Mouse (Mus musculus) liver, embryonic 15.5 days (tissue): ENCODE data around the gene Gm20388. TPM values are rescaled to one million over a fixed set of nuclear protein-coding genes. Genes with fewer than 3 reads are reported as not detected.

Source experiments
- ATAC-seq: fragments of 200-750 bp; cut with Nextera tagmentation; 2 replicates; pipeline ENCODE4 v1.8.0; 2017; ENCODE audit warnings: moderate number of reproducible peaks, mild to moderate bottlenecking, moderate library complexity; ENCODE audit not compliant: insufficient read depth
- H3K27ac ChIP-seq: fragments of 300-500 bp; sonication (generic); replicated peaks from 2 replicates; pipeline ENCODE4 v1.5.1; 2015; ENCODE audit warnings: mild to moderate bottlenecking, inconsistent platforms
- H3K27me3 ChIP-seq: fragments of 300-500 bp; sonication (generic); 2 replicates; pipeline ENCODE4 v1.6.1; 2015; ENCODE audit warnings: mild to moderate bottlenecking, inconsistent platforms
- H3K36me3 ChIP-seq: fragments of 300-500 bp; sonication (generic); replicated peaks from 2 replicates; pipeline ENCODE4 v1.6.1; 2015; ENCODE audit warnings: moderate library complexity, mild to moderate bottlenecking, inconsistent platforms
- H3K4me1 ChIP-seq: fragments of 300-500 bp; sonication (generic); replicated peaks from 2 replicates; pipeline ENCODE4 v1.6.1; 2015; ENCODE audit warnings: inconsistent platforms
- H3K4me2 ChIP-seq: fragments of 300-500 bp; sonication (generic); 2 replicates; pipeline ENCODE4 v1.6.1; 2015; ENCODE audit warnings: moderate library complexity, mild to moderate bottlenecking, inconsistent platforms
- H3K4me3 ChIP-seq: fragments of 300-500 bp; sonication (generic); replicated peaks from 2 replicates; pipeline ENCODE4 v1.5.1; 2015; ENCODE audit warnings: mild to moderate bottlenecking, inconsistent platforms
- H3K9ac ChIP-seq: fragments of 300-500 bp; sonication (generic); 2 replicates; pipeline ENCODE4 v1.6.1; 2015; ENCODE audit warnings: moderate library complexity, mild to moderate bottlenecking, inconsistent platforms
- H3K9me3 ChIP-seq: fragments of 300-500 bp; sonication (generic); replicated peaks from 2 replicates; pipeline ENCODE4 v1.6.1; 2016; ENCODE audit warnings: inconsistent platforms
- WGBS: fragments of 180-500 bp; shearing (Covaris S2); methylation state at CpG from one replicate; pipeline ENCODE4 v1.1.7; 2015; ENCODE audit warnings: mixed read lengths; ENCODE audit not compliant: insufficient replicate concordance; 5-methylcytosine and 5-hydroxymethylcytosine counted together
- polyA plus RNA-seq: library from polyadenylated mRNA; unstranded; fragments of >200 nt; fragmentation: Nextera tagmentation; extraction: Ambion mirVana; gene quantifications from 2 replicates; pipeline ENCODE4 v1.2.1, GENCODE M21; 2015

Gm20388 gene
- polyA plus RNA-seq, 1 experiment from 2014 or later: not detected

GRCm38 (mm10) chr8:120263879-120264278 is 353.2 kb downstream of the Gm20388 start:
- Histone ChIP-seq H3K4me2 (no peak overlapping the region), H3K9ac (no peak overlapping the region), H3K9me3 (no peaks in the 10 kb centered on the region), H3K27me3 (peaks cover 48% of the 10 kb centered on the region), H3K4me3 (no peak overlapping the region), H3K27ac (no peak overlapping the region), H3K36me3 (no peaks in the 10 kb centered on the region), H3K4me1 (peaks cover 20% of the 10 kb centered on the region)
- 69% methylated on average over 5 of the region's 5 CpGs for WGBS
- ATAC-seq: no peak

- H3K4me2 ChIP-seq: peak overlapping the region; percentile 45
- 0 out of 2 replicates have a peak, but pooled peaks have one; percentile 4 for ATAC-seq
- H3K4me1 ChIP-seq: peaks cover 20% of the 10 kb centered on the region
- no peak overlapping the region; the same call in 1 of the 2 replicates for H3K27ac ChIP-seq
- H3K9me3 ChIP-seq: no peaks in the 10 kb centered on the region
- H3K9ac ChIP-seq: no peak overlapping the region
- H3K36me3 ChIP-seq: no peaks in the 10 kb centered on the region
- no peak overlapping the region for H3K4me3 ChIP-seq
- H3K27me3 ChIP-seq: peaks cover 54% of the 10 kb centered on the region
- 30% methylated on average over 13 of the region's 13 CpGs for WGBS
Measured at GRCm38 (mm10) chr8:120264388-120264943, 353.8 kb downstream of the Gm20388 start.

GRCm38 (mm10) chr8:120264944-120265453 is 354.4 kb downstream of the Gm20388 start:
- H3K4me1 ChIP-seq: peaks cover 20% of the 10 kb centered on the region
- H3K27ac ChIP-seq: no peak overlapping the region; the same call in 1 of the 2 replicates
- no peaks in the 10 kb centered on the region for H3K36me3 ChIP-seq
- no peak overlapping the region for H3K9ac ChIP-seq
- peaks cover 57% of the 10 kb centered on the region for H3K27me3 ChIP-seq
- peak overlapping the region; percentile 45 for H3K4me2 ChIP-seq
- no peak overlapping the region for H3K4me3 ChIP-seq
- peak; percentile 35; the same call in 1 of the 2 replicates for ATAC-seq
- H3K9me3 ChIP-seq: no peaks in the 10 kb centered on the region
- WGBS: 35% methylated on average over 16 of the region's 16 CpGs

- ATAC-seq: peak; percentile 50; the same call in 1 of the 2 replicates
- Histone ChIP-seq H3K27ac (no peak overlapping the region), H3K4me1 (peaks cover 20% of the 10 kb centered on the region), H3K9me3 (no peaks in the 10 kb centered on the region), H3K36me3 (no peaks in the 10 kb centered on the region), H3K4me3 (no peak overlapping the region), H3K9ac (no peak overlapping the region), H3K27me3 (peaks cover 59% of the 10 kb centered on the region), H3K4me2 (no peak overlapping the region; the same call in 1 of the 2 replicates)
- 45% methylated on average over 4 of the region's 4 CpGs for WGBS
Measured at GRCm38 (mm10) chr8:120265471-120265870, 354.8 kb downstream of the Gm20388 start.

GRCm38 (mm10) chr8:120268541-120268980 is 357.9 kb downstream of the Gm20388 start:
- Histone ChIP-seq H3K4me2 (no peak overlapping the region), H3K9ac (no peak overlapping the region), H3K36me3 (no peaks in the 10 kb centered on the region), H3K27ac (no peak overlapping the region), H3K27me3 (peaks cover 75% of the 10 kb centered on the region), H3K9me3 (no peaks in the 10 kb centered on the region), H3K4me3 (no peak overlapping the region), H3K4me1 (peaks cover 17% of the 10 kb centered on the region)
- ATAC-seq: no peak
- 44% methylated on average over 19 of the region's 19 CpGs for WGBS

- WGBS: 68% methylated on average over 13 of the region's 13 CpGs
Measured at GRCm38 (mm10) chr8:120270449-120270848, 359.8 kb downstream of the Gm20388 start.

GRCm38 (mm10) chr8:120273430-120273829 is 362.8 kb downstream of the Gm20388 start:
- ATAC-seq: no peak
- no peak overlapping the region for H3K4me3 ChIP-seq

More at GRCm38 (mm10) chr8:120270449-120270848, 359.8 kb downstream of the Gm20388 start:
- no peak overlapping the region for H3K9ac ChIP-seq
- H3K4me1 ChIP-seq: peaks cover 6% of the 10 kb centered on the region
- no peaks in the 10 kb centered on the region for H3K36me3 ChIP-seq
- H3K4me3 ChIP-seq: no peak overlapping the region
- no peak overlapping the region for H3K27ac ChIP-seq
- no peak for ATAC-seq
- peaks cover 74% of the 10 kb centered on the region for H3K27me3 ChIP-seq
- no peak overlapping the region for H3K4me2 ChIP-seq
- no peaks in the 10 kb centered on the region for H3K9me3 ChIP-seq

GRCm38 (mm10) chr8:120276051-120276890 is 365.6 kb downstream of the Gm20388 start:
- Histone ChIP-seq H3K27me3 (peaks cover 77% of the 10 kb centered on the region), H3K4me1 (peaks cover 27% of the 10 kb centered on the region), H3K27ac (peak overlapping the region; percentile 46; the same call in 1 of the 2 replicates), H3K4me2 (peak overlapping the region; percentile 89), H3K9me3 (no peaks in the 10 kb centered on the region), H3K9ac (peak overlapping the region; percentile 58; the same call in 1 of the 2 replicates), H3K36me3 (no peaks in the 10 kb centered on the region), H3K4me3 (peak overlapping the region; percentile 53)
- under 1% methylated on average over 49 of the region's 49 CpGs for WGBS
- peak; percentile 86 for ATAC-seq

More at GRCm38 (mm10) chr8:120273430-120273829, 362.8 kb downstream of the Gm20388 start:
- H3K36me3 ChIP-seq: no peaks in the 10 kb centered on the region
- H3K4me1 ChIP-seq: peaks cover 27% of the 10 kb centered on the region
- H3K27ac ChIP-seq: no peak overlapping the region
- H3K4me2 ChIP-seq: no peak overlapping the region
- 71% methylated on average over 4 of the region's 4 CpGs for WGBS
- peaks cover 84% of the 10 kb centered on the region for H3K27me3 ChIP-seq
- no peaks in the 10 kb centered on the region for H3K9me3 ChIP-seq
- H3K9ac ChIP-seq: no peak overlapping the region

- peaks cover 27% of the 10 kb centered on the region for H3K4me1 ChIP-seq
- H3K9ac ChIP-seq: peak overlapping the region; percentile 58; the same call in 1 of the 2 replicates
- H3K4me3 ChIP-seq: peak overlapping the region; percentile 53
- peak overlapping the region; percentile 89 for H3K4me2 ChIP-seq
- H3K36me3 ChIP-seq: no peaks in the 10 kb centered on the region
- no peaks in the 10 kb centered on the region for H3K9me3 ChIP-seq
- ATAC-seq: peak; percentile 9
- H3K27ac ChIP-seq: peak overlapping the region; percentile 46; the same call in 1 of the 2 replicates
- H3K27me3 ChIP-seq: peaks cover 71% of the 10 kb centered on the region
- 7% methylated on average over 16 of the region's 16 CpGs for WGBS
Measured at GRCm38 (mm10) chr8:120276891-120277426, 366.3 kb downstream of the Gm20388 start.

- Histone ChIP-seq H3K27me3 (peaks cover 69% of the 10 kb centered on the region), H3K9ac (no peak overlapping the region), H3K4me1 (peaks cover 35% of the 10 kb centered on the region), H3K27ac (no peak overlapping the region), H3K4me2 (no peak overlapping the region), H3K4me3 (no peak overlapping the region), H3K36me3 (no peaks in the 10 kb centered on the region), H3K9me3 (no peaks in the 10 kb centered on the region)
- WGBS: 75% methylated on average over 14 of the region's 14 CpGs
- ATAC-seq: no peak
Measured at GRCm38 (mm10) chr8:120278009-120278408, 367.4 kb downstream of the Gm20388 start.

GRCm38 (mm10) chr8:120279418-120279817 is 368.8 kb downstream of the Gm20388 start:
- no peak overlapping the region for H3K4me3 ChIP-seq
- H3K27me3 ChIP-seq: peaks cover 59% of the 10 kb centered on the region
- WGBS: 76% methylated on average over 8 of the region's 8 CpGs
- no peak for ATAC-seq
- no peak overlapping the region for H3K27ac ChIP-seq
- no peaks in the 10 kb centered on the region for H3K36me3 ChIP-seq
- peaks cover 38% of the 10 kb centered on the region for H3K4me1 ChIP-seq
- H3K9ac ChIP-seq: no peak overlapping the region
- no peak overlapping the region for H3K4me2 ChIP-seq
- no peaks in the 10 kb centered on the region for H3K9me3 ChIP-seq
